Mouse (Mus musculus) thymus, postnatal 14 days (tissue): Measurements from ENCODE around the gene Clec2g.
"Not testable (repeated sequence)": the region's sequence is repeated elsewhere in the genome, so short reads cannot be mapped to it uniquely, and the experiment has no call there.

ENCODE experiments used
- DNase-seq: peaks from one replicate; pipeline ENCODE4 v3.0.0; 2021

The Clec2g gene

DNA sequence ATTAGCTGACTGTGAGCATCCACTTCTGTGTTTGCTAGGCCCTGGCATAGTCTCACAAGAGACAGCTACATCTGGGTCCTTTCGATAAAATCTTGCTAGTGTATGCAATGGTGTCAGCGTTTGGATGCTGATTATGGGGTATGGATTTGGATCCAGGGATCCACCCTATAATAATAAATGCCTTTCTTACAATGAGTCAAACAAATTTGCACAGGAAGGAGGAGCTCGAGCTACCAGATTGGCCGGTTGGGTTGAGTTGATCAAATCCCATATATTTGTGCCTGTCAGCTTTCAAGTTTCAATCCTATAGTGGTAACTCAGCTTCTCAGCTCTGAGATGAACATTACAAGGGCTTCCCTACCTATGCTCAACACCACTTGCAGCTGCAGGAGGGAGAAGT is at the start of gene Clec2g:
Clec2g (plus strand) TSS at position 301 of the 400 bp plus-strand sequence.
- not testable (repeated sequence) for DNase-seq

DNA sequence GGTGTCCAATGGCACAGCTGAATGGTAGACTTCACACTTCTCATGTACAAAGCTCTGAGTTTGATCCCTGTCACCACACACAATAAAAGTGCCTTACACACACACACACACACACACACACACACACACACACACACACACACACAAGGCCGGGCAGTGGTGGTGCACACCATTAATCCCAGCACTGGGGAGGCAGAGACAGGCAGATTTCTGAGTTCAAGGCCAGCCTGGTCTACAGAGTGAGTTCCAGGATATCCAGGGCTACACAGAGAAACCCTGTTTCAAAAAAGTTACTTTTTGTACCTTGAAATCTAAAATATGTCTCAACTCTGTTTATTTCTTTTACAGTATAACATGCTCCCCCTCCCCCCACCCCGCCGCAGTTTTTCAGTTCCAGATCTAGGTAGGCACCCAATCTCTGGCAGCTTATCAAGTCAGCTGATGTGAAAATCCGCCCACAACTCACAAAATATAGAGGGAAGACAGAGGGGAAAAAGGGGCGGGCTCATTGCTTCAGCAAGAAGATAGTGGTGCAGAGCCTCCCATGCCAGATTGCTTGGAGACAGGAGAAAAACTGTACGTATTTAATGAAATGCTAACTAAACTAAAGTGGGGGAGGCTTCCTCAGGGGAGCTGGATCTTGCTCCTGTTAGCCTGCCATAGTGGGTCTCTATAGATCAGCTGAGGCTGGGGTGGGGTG is 46.9 kb upstream of the Clec2g start, which contains the start of gene Clec2i:
Clec2i (plus strand) TSS at position 498 of the 700 bp plus-strand sequence.
- peak; percentile 83 for DNase-seq

DNA sequence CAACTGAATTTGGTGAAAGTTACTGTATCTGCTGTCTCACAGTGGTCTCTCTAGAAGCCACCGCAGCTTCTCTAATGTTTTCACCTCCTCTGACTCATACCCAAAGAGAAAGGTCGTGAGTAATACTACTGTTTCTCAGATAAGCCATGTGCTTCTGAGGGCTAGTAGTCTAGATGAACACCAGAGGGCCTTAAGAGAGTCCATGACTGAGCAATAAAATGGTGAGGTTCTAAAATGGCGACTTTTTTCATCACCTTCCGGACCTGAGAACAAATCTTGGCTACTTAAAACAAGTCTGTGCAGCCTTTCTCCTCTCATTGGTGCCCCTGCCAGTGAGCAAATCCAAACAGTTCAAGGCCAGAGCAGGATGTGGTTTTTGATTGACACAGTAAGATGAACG is 45.3 kb upstream of the Clec2g start:
- peak; percentile 69 for DNase-seq

DNA sequence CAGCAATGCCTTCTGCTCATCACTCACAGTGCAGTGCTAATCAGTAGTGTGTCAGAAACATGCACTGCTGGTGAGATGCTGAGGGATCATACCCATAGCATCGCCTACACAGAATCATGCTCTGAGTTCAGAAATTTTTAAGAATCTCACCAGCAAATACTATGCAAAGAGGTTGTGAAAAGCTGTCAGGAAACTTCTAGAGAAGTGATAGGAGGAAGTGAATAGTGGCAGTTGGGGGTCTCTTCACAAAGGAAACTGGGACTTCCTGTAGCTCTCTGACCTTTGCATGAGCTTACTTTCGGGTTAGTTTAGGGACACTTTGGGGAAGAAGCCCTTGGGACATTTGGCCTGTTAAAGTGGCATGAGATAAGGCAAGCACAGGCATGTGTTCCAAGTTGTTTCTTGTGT is 43.2 kb upstream of the Clec2g start, which contains the start of gene BC035044:
BC035044 (minus strand) TSS at position 179 of the 408 bp plus-strand sequence.
- DNase-seq = peak; percentile 54

DNA sequence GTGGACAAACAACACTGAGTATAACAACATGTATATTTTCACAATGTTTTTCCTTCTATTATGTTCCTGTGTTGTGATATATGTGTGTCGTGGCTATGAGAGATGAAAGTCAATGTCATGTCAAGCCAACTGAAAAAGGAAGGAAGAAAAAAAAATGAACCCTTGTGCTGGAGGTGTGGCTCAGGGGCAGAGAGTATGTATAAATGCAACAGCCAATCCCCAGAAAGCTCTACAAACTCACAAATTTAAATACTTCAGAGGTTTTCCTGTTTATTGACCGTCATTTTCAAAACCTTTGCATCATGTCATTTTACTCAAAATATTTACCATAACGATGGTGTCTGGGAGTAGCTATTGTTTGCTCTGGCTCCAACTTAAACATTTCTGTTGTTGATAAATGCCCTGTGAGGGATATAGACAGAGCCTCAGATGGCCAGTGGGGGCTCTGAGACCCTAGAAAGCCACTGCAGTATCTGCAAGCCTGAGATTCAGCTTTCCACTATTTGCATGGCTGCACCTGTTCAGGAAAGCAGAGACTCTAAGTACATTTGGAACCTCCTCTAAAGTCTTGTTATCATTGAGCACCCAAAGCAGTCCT is 38.7 kb upstream of the Clec2g start:
- no peak for DNase-seq

DNA sequence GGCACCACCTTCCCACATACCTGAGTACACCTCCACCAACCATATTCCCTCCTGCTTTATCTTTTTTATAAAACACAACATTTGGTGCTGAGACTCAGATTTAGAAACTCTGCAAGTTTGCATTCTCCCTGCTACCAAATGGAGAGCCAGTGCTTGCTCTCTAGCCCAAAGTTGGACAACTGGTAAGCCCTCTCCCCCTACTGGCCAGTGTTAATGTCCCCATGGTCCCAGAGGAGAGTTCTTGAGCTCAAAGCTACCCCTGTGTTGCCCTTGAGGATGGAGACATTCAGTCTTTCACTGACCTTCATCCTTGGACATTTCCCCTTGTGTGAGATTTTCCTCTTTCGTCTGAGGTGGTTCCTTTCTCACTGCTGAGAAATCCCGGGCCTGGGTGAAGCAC is 34.1 kb upstream of the Clec2g start:
- no peak for DNase-seq

DNA sequence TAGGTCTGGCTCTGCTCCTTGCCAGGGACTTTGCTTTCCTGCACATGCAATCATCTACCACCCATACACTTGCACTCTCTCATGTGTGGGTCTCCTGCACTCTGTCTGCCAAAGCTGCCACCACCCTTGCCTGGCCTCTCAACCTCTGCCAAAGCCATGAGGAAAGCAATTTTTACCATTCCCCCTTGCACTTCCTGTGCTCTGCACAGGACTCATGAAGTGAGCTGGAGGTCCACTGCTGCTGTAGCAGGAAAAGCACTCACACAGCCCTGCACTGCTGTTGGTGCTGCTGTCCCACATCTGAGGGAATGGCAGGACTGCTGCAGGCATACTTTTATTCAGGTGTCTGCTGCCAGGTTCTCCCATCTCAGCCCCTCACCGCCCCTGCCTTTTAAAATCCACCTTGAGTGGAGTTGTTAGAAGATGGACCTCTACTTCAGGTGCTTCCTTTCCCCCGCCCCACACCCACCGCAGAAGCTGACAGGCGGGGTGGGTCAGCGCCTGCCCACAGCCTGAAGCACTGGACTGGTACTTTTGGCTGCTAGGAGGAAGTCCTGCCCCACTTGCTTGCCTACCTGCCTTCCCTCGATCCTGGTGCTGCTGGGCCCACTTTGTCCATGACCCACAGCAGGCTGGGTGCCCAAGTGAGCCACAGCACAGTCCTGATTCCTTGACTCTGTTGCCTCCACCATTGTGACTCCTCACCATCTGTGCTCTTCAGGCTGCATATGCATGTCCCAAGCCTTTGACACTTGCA is 33.2 kb upstream of the Clec2g start:
- not testable (repeated sequence) for DNase-seq

DNA sequence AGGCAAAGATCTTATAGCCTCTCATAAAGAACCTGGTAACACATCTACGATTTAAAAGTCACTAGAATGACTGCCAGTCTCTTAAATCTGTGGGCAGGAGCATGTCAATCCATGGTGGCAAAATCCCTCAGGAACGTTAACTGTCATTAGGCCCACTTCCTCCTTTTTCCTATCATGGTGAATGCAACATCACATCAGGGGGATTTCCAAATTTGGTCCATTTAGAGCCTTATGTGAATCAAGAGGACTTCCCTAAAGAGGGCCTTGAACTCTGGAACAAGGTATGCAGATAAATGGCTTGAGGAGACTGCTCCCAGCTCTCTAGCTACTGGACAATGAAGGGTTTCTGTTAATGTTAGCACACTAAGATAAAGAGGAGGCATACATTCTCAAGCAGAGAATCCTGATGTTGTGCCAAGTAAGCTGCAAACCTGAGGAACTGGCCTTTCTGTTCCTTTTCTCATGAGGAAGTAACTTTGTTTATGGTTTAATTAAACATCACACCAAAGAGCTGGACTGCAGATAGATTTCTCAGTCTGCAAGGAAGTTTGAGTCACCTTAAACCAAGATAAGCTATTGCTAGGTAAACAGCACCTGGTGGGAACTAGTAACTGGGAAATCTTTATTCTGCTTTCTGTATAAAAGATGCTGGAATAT is 20.5 kb upstream of the Clec2g start:
- no peak for DNase-seq

DNA sequence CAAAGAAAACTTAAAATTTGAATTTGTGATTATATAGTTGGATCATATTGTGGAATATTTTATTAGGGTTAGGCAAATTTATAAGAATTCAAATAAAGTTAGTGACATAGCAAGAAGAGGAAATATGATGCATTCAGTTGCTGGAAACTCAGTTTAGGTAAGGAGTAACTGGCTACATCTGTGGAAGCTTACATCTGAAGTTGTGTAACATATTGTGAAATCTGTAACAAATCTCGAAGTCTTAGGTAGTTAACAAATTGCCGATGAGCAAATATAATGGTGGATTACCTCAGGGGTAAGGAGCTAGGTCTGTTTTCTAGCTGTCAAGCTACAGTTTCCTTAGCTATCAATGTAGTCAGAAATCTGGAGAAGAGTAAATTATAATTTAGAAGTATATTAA is 16.9 kb upstream of the Clec2g start:
- DNase-seq = no peak

DNA sequence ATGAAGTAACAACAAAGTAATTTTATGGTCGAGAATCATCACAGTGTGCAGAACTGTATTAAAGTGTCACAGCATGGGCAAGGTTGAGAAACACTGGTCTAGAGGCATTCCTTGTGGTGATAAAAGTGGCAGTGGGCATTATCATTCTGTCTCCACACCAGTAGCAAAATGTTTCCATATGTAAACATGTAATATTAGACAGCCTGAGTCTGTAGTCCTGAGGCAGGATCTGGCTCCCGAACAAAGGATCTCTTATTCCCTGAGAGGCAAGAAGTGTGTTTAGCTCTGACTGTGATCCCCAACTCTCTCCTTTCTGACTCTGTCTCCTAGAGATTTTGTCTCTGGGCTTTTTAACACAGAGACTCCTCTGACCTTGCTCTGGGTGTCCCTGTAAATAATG is 1.1 kb upstream of the Clec2g start:
- DNase-seq = no peak

DNA sequence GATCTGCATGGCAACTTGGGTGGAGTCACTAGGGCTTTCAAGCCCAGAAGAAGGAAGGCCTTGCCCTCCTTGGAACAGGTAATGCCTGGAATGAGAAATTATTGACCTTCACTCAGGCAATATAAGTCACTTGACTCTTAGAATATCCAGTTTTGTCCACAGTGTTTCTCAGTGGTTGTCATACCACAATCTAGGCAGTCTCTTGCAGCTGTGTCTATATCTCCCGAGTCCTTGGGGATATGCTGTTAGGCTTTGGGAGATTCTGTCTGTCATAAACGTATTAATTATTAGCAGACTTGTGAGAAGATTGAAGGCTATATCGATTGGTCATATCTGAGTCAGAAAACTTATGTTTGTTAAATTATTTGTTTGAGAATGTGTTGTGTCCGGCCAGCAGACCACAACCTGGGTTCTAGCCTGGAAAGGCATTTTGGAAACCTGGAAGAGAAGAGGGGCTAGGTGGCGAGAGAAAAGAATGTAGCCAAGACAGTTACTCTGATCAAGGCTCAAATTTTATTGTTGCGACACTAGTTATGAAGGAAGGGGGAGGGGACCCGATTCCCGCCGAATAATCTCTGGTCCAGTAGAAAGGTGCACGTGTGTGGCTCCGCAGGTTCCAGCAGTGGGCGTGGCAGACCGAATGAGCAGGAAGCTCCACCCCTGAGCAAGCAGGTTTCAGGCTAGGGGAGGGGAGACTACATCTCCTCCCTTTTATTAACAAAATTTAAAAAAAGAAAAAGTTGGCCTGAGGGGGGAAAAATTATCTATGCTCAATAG is 1.9 kb downstream of the Clec2g start:
- not testable (repeated sequence) for DNase-seq

DNA sequence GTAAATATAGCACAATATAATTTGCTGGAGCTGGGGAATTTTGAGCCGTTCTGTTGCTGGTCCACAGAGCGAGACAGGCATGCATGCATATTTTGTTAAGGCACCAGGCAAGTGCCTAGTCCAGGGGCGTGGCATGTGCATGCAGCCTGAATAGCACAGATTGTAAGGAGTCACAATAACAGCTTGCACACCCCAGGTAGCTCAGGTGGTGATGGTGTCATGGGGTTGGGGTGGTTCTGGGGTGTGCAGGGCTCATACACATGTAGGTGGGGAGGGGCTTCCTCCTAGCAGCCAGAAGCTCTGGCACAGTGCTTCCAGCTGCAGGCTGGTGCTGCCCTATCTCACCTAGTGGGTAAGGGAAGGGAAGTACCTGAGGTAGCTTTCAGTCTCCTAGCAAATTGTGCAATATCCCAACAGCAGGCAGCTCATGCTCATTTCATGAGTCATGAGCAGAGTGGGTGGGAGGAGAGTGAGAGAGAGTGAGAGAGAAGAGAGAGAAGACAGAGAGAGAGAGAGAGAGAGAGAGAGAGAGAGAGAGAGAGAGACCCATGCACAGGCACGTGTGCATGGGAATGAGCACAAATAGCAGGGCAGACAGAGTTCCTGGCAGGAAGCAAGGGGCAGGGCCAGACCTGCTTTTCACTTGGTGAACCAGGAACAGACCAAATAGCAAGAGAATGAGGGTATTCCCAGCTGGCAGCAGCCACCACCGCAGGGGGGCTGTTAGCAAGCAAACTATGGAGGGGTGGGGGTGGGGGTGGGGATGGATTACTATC is 7.7 kb downstream of the Clec2g start:
- DNase-seq = no peak

DNA sequence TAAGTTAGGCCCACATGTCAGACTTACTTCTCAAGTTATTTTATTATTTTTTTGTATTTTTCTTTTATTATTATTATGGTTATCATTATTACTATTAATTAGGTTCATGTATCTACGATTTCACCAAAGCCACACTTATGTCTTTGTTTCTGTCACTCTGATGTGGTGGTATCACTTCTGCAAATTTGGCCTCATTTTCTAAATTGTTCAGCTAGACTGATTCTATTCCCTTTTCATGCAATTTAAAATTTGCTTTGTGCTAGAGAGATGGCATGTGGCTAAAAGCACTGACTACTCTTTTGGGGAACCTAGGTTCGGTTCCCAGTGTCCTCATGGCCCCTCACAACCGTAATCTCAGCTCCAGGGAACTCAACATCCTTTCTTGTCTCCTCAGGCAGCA is 11.4 kb downstream of the Clec2g start:
- DNase-seq = no peak

DNA sequence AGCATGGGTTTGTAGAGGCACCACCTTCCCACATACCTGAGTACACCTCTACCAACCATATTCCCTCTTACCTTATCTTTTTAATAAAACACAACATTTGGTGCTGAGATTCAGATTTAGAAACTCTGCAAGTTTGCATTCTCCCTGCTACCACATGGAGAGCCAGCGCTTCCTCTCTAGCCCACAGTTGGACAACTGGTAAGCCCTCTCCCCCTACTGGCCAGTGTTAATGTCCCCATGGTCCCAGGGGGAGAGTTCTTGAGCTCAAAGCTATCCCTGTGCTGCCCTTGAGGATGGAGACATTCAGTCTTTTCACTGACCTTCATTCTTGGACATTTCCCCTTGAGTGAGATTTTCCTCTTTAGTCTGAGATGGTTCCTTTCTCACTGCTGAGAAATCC is 26.9 kb downstream of the Clec2g start:
- no peak for DNase-seq

DNA sequence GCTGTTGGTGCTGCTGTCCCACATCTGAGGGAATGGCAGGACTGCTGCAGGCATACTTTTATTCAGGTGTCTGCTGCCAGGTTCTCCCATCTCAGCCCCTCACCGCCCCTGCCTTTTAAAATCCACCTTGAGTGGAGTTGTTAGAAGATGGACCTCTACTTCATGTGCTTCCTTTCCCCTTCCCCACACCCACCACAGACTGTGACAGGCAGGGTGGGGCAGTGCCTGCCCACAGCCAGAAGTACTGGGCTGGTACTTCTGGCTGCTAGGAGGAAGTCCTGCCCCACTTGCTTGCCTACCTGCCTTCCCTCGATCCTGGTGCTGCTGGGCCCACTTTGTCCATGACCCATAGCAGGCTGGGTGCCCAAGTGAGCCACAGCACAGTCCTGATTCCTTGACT is 27.9 kb downstream of the Clec2g start:
- not testable (repeated sequence) for DNase-seq

DNA sequence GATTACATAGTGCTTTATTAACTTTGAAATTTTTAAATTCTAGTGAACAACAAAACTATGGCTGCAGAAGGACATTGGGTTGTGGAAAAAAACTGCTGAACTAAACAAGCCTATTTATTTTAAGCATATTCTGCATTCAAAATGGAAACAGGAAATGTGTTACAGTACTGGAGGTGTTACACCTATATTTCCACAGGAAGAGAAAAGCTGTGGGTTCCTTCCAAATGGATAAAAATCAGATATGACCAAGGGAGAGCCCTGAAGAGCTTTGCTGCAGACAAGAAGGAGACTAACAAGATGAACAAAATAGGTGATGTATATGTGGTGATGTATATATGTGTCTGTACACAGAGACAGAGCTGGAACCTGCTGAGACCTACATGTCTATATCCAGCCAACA is 30.3 kb downstream of the Clec2g start:
- no peak for DNase-seq

DNA sequence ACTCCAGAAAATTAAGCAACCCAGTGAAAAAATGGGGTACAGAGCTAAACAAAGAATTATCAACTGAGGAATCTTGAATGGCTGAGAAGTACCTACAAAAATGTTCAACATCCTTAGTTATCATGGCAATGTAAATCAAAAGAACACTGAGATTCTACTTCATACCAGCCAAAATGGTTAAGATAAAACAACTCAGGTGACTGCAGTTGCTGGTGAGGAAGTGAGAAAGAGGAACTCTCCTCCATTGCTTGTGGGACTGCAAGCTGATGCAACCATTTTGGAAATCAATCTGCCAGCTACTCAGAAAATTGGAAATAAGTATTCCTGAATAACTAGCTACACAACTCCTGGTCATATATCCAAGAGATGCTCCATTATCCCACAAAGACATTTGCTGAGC is 34.3 kb downstream of the Clec2g start:
- no peak for DNase-seq

DNA sequence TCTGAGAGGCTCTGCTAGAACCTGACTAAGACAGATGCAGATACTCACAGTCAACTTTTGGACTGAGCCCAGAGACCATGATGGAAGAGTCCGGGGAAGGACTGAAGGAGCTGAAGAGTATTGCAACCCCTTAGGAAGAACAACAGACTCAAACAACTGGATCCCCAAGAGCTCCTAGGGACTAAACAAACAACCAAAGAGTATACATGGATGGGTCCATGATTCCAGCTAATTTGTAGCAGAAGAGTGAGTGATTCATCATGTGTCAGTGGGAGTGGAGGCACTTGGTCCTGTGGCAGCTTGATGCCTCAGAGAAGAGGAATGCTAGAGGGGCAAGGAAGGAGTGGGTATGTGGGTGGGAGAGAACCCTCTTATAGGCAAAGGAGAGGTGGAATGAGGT is 35.6 kb downstream of the Clec2g start:
- DNase-seq = no peak

DNA sequence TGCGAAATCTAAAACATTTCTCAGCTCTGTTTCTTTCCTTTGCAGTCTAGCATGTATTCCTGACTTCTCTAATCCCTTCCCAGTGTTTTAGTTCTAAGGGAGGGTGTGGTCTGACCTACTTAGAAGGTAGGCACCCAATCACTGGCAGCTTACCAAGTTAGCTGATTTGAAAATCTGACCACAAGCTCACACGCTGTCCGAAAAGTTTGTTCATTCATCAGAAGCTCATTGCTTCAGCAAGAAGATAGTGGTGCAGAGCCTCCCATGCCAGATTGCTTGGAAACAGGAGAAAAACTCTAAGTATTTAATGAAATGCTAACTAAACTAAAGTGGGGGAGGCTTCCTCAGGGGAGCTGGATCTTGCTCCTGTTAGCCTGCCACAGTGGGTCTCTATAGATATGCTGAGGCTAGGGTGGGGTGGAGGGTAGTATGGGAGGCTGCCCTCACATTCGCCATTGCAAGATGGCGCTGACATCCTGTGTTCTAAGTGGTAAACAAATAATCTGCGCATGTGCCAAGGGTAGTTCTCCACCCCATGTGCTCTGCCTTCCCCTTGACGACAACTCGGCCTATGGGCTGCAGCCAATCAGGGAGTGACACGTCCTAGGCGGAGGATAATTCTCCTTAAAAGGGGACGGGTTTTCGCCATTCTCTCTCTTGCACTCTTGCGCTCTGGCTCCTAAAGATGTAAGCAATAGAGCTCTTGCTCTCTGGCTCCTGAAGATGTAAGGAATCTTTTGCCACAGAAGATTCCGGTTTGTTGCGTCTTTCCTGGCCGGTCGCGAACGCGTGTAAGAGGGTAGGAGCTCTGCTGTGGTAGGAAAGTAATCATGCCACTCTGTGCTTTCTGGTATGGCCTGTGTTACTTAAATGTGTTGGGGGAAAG is 36.6 kb downstream of the Clec2g start:
- not testable (repeated sequence) for DNase-seq

DNA sequence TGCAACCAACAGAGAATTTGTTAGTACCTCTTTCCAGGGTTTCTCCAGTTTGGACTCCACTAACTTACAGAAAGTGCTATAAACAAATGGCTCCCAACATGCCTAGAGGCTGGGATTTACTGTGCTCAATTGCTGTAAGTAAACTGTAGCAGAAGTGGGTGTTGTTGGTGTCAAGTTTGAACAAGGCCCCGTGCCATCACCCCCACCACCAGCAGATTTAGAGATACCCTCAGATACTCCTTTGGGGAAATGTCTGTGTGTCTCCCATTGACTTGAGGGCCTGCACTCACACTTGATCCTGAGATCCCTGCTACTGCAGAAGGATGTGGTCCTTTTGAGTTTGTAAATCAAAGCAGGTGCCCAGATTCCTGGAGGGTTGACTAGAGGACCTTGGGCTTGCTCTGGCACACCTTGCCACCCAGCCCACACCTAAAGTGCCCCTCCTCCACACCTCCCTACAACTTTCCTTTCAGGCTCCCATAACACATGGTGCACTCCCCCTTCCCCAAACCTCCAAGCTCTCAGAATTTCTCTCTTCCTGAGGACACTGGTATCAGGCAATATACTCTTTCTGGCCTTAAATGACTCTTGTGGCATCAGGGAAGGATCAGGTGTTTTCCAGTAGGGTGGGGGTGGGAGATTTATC is 37.3 kb downstream of the Clec2g start:
- no peak for DNase-seq
